Mouse (Mus musculus) embryonic stem cell, embryonic (primary cell): ENCODE measurements around the gene Bnipl.

Experiments
- CTCF ChIA-PET, 4 experiments: fragments of 300-600 bp in 2 of 4; fragments of 350-600 bp in 2 of 4; sonication (Branson Sonifier 250); formaldehyde crosslinking; loops; one replicate each; lab custom pipeline; 2022; ENCODE audit warnings: inconsistent platforms in 2 of 4; lab: Charles Lee
- POLR2A ChIA-PET, 4 experiments: fragments of 300-600 bp in 2 of 4; fragments of 350-600 bp in 2 of 4; sonication (Branson Sonifier 250); formaldehyde crosslinking; loops; one replicate each; lab custom pipeline; 2022; ENCODE audit warnings: antibody characterized with exemption in 4 of 4, inconsistent platforms in 1 of 4; lab: Charles Lee

Bnipl gene

GRCm38 (mm10) chr3:95250783-95251424 lies at the start of gene Bnipl:
TSS of gene Bnipl (minus strand) at chr3:95251193.
- ChIA-PET CTCF (interaction anchor here (0.6 to 1.4 kb wide), 6 partner anchors 10 to 254 kb away, joined by 3 to 5 read pairs (median 4); partner anchors contain the start of gene Gabpb2 (in 1 of the 4)), POLR2A (interaction anchor here (0.6 to 3.7 kb wide), 27 partner anchors 8 to 96 kb away, joined by 3 to 18 read pairs (median 5); partner anchors contain the start of genes Gm128 (in 3 of the 4), Gabpb2 (in 2 of the 4), Mllt11 (in 1 of the 4) and Prune1 (in 1 of the 4))

GRCm38 (mm10) chr3:95298018-95298417 lies 47.0 kb upstream of the Bnipl start:
- ChIA-PET POLR2A (interaction anchor here in 2 of 4 experiments (0.6 to 1.1 kb wide), 3 partner anchors 9 to 18 kb away, joined by 3 to 6 read pairs (median 3); partner anchors contain the start of gene Anxa9 (in 2 of the 2)), CTCF (no interaction called here)

DNA sequence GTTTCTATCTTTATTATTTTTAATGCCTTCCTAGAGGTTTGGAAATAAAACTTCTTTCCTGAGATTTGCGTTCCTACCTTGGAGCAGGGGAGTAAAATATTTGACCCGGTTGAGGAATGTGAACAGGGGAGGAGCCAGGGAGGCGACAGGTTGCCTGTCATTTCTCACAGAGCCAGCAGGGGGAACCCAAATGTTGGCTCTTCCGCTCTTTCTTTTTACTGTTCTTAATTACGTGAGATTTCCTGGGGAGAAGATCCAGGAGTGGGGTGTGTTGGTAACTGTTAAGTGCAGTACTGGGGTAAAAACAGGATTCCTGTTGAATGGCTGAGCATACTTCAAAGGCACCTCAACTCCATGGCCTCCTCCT lies 45.1 kb upstream of the Bnipl start:
- ChIA-PET CTCF (interaction anchor here in 2 of 4 experiments (1.0 to 2.0 kb wide), 9 partner anchors 10 to 154 kb away, joined by 3 to 7 read pairs (median 4); partner anchors contain the start of genes Anxa9 (in 1 of the 2), Mindy1 (in 1 of the 2), Prune1 (in 1 of the 2) and Tnfaip8l2 (in 1 of the 2)), POLR2A (interaction anchor here in 2 of 4 experiments (0.7 to 4.1 kb wide), 12 partner anchors 8 to 378 kb away, joined by 3 to 26 read pairs (median 5); partner anchors contain the start of genes Anxa9 (in 1 of the 2), Cers2 (in 1 of the 2), Gabpb2 (in 1 of the 2) and Mindy1 (in 1 of the 2))

GRCm38 (mm10) chr3:95295321-95296102 lies 44.5 kb upstream of the Bnipl start:
- POLR2A ChIA-PET = interaction anchor here in 3 of 4 experiments (0.5 to 4.1 kb wide), 20 partner anchors 9 to 379 kb away, joined by 3 to 26 read pairs (median 4); partner anchors contain the start of genes Cers2 (in 3 of the 3), Anxa9 (in 1 of the 3), Cdc42se1 (in 1 of the 3) and Mindy1 (in 1 of the 3)
- CTCF ChIA-PET = interaction anchor here in 3 of 4 experiments (0.5 to 2.0 kb wide), 12 partner anchors 9 to 153 kb away, joined by 3 to 6 read pairs (median 3); partner anchors contain the start of genes Anxa9 (in 1 of the 3), Mindy1 (in 1 of the 3), Prune1 (in 1 of the 3) and Tnfaip8l2 (in 1 of the 3)

DNA sequence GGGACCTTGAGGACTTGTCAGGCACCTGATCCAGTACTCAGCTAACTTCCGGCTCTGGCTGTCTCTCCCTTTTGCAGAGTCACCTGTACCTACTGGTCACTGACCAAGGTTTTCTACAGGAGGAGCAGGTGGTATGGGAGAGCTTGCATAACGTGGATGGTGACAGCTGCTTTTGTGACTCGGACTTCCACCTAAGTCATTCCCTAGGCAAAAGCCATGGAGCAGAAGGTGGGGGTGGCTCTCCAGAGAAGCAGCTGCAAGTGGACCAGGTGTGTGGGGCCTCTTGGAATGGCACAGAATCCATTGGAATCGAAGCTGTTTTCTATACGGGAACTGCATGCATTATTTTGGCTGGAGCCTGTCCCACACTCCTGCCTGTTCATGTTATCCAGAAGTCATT lies 43.7 kb upstream of the Bnipl start:
- ChIA-PET CTCF (interaction anchor here in 3 of 4 experiments (0.5 to 2.0 kb wide), 9 partner anchors 9 to 880 kb away, joined by 3 to 6 read pairs (median 3); partner anchors contain the start of genes Anxa9 (in 1 of the 3), Mindy1 (in 1 of the 3), Prune1 (in 1 of the 3) and Tnfaip8l2 (in 1 of the 3)), POLR2A (interaction anchor here in 3 of 4 experiments (0.5 to 4.1 kb wide), 24 partner anchors 8 to 380 kb away, joined by 3 to 26 read pairs (median 4); partner anchors contain the start of genes Cers2 (in 3 of the 3), Anxa9 (in 1 of the 3), Cdc42se1 (in 1 of the 3) and Prune1 (in 1 of the 3))

DNA sequence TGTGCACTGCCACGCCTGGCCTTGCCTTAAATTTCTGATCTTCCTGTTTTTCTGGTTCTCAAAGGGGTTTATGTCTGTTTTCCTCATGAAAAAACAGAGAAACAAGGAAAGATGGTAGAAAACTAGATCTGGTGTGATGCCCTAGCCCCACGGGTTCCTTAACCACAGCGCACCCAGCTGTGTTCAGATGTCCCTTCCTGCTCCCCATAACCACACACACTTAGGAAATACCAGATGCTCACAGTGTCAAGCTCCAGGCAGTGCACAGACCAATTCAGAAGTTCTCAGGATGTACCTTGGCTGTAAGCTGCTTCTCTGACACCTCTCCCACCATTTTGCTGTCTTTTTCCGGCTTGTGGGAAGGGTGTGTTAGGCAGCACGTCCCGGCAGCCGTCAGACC lies 43.3 kb upstream of the Bnipl start:
- ChIA-PET POLR2A (interaction anchor here in 3 of 4 experiments (0.5 to 4.1 kb wide), 19 partner anchors 8 to 184 kb away, joined by 3 to 26 read pairs (median 5); partner anchors contain the start of genes Cers2 (in 2 of the 3), Anxa9 (in 1 of the 3), Cdc42se1 (in 1 of the 3) and Prune1 (in 1 of the 3)), CTCF (interaction anchor here in 3 of 4 experiments (0.5 to 2.0 kb wide), 9 partner anchors 9 to 881 kb away, joined by 3 to 5 read pairs (median 3); partner anchors contain the start of genes Anxa9 (in 1 of the 3), Mindy1 (in 1 of the 3), Prune1 (in 1 of the 3) and Tnfaip8l2 (in 1 of the 3))

GRCm38 (mm10) chr3:95293537-95293936 lies 42.5 kb upstream of the Bnipl start:
- ChIA-PET CTCF (interaction anchor here in 2 of 4 experiments (0.6 to 1.2 kb wide), 6 partner anchors 10 to 76 kb away, joined by 3 to 4 read pairs (median 3); no protein-coding TSS in a partner anchor), POLR2A (interaction anchor here in 3 of 4 experiments (1.0 to 4.1 kb wide), 9 partner anchors 8 to 140 kb away, joined by 3 to 26 read pairs (median 7); partner anchors contain the start of genes Anxa9 (in 1 of the 3), Arnt (in 1 of the 3), Cers2 (in 1 of the 3) and Prune1 (in 1 of the 3))

DNA sequence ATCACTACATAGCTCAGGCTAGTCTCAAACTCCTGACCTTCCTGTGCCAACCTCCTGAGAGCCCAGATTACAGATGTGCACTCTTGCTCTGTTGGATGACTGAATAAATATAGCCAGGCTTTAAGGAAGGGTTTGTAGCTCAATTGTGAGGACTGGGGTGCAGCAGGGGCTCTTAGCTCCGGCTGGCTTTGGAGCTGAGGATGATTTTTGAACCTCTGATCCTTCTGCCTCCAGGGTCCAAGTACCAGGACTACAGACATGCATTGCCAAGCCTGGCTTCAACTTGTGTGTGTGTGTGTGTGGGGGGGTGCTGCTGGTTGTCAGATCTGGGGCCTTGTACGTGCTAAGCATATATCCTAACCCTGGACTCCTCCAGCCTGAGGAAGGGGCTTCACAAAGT lies 41.9 kb upstream of the Bnipl start:
- CTCF ChIA-PET = interaction anchor here (0.6 to 1.2 kb wide), 6 partner anchors 10 to 76 kb away, joined by 3 to 7 read pairs (median 3); no protein-coding TSS in a partner anchor
- POLR2A ChIA-PET = interaction anchor here in 3 of 4 experiments (0.6 to 4.1 kb wide), 14 partner anchors 8 to 742 kb away, joined by 3 to 26 read pairs (median 3); partner anchors contain the start of genes Anxa9 (in 2 of the 3), Arnt (in 1 of the 3), Mindy1 (in 1 of the 3) and Prune1 (in 1 of the 3)

DNA sequence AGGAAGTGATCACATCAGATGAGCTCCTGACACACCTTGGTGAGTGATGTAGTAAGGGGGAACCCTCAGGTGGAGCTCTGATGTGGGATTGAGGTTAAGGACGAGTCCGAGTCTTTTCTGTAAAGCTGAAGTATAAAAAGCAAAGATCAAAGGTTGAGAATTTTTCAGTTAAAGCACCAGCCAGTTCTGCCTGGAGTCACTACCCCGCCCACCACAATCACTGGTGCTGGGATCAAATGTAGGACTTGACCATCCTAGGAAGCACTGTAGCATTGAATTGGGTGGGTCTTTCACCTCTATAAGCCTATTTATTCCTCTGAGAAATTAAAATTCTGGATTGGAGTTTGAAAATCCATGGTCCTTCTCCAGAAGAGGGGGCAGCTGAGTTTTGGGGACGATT lies 40.0 kb upstream of the Bnipl start:
- ChIA-PET POLR2A (interaction anchor here in 3 of 4 experiments (0.7 to 2.5 kb wide), 27 partner anchors 9 to 660 kb away, joined by 3 to 13 read pairs (median 4); partner anchors contain the start of genes Mindy1 (in 3 of the 3), Prune1 (in 3 of the 3), Anxa9 (in 2 of the 3) and Arnt (in 1 of the 3)), CTCF (interaction anchor here in 3 of 4 experiments (0.7 to 2.0 kb wide), 5 partner anchors 9 to 290 kb away, joined by 3 to 7 read pairs (median 3); partner anchors contain the start of gene Prune1 (in 2 of the 3))

GRCm38 (mm10) chr3:95290156-95290555 lies 39.2 kb upstream of the Bnipl start:
- ChIA-PET POLR2A (interaction anchor here in 3 of 4 experiments (0.5 to 6.6 kb wide), 30 partner anchors 8 to 385 kb away, joined by 3 to 36 read pairs (median 4); partner anchors contain the start of genes Mindy1 (in 3 of the 3), Prune1 (in 3 of the 3), Anxa9 (in 2 of the 3) and Arnt (in 1 of the 3)), CTCF (interaction anchor here in 3 of 4 experiments (1.4 to 2.0 kb wide), 4 partner anchors 8 to 21 kb away, joined by 3 to 7 read pairs (median 5); partner anchors contain the start of gene Prune1 (in 2 of the 3))

GRCm38 (mm10) chr3:95289419-95289818 lies 38.4 kb upstream of the Bnipl start:
- CTCF ChIA-PET = interaction anchor here in 3 of 4 experiments (0.5 to 2.0 kb wide), 4 partner anchors 7 to 76 kb away, joined by 3 to 7 read pairs (median 6); partner anchors contain the start of gene Prune1 (in 1 of the 3)
- POLR2A ChIA-PET = interaction anchor here in 2 of 4 experiments (0.5 to 6.6 kb wide), 10 partner anchors 8 to 386 kb away, joined by 3 to 36 read pairs (median 4); partner anchors contain the start of genes Prune1 (in 2 of the 2), Mindy1 (in 1 of the 2) and Mllt11 (in 1 of the 2)

- CTCF ChIA-PET = interaction anchor here in 1 of 4 experiments (1.2 kb wide), 1 partner anchor 23 kb away, joined by 4 read pairs; no protein-coding TSS in a partner anchor
- POLR2A ChIA-PET = interaction anchor here in 3 of 4 experiments (0.6 to 6.6 kb wide), 9 partner anchors 9 to 111 kb away, joined by 3 to 36 read pairs (median 3); partner anchors contain the start of genes Anxa9 (in 1 of the 3) and Gabpb2 (in 1 of the 3)
These were observed 36.5 kb upstream of the Bnipl start for GRCm38 (mm10) chr3:95287541-95287940.

- CTCF ChIA-PET = interaction anchor here in 2 of 4 experiments (0.9 to 1.1 kb wide), 2 partner anchors 24 to 69 kb away, joined by 3 read pairs; partner anchors contain the start of gene Gabpb2 (in 1 of the 2)
- POLR2A ChIA-PET = interaction anchor here in 3 of 4 experiments (0.6 to 6.6 kb wide), 16 partner anchors 8 to 596 kb away, joined by 3 to 36 read pairs (median 4); partner anchors contain the start of genes Cers2 (in 1 of the 3), Ciart (in 1 of the 3) and Gabpb2 (in 1 of the 3)
These were observed 35.5 kb upstream of the Bnipl start for GRCm38 (mm10) chr3:95286510-95286909.

DNA sequence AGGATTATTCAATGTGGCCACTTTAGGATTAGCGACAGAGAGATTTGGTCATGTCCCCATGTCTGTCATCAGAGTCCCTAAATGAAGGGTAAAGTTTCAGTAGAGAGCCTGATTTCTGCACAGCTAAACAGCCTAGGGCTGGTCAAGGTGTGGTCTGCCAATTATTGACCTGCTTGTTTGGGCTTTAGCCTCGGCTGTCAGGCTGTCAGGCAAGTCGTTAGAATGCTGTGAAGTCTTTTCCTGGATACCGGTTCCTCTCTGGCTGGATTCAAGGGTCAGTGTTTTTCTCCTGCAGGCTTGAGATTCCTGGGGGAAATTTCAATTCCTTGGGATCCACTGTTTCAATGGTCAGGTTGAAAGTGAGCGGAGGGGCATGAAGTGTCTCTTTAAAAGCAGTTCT lies 35.0 kb upstream of the Bnipl start:
- CTCF ChIA-PET = interaction anchor here (0.5 to 1.1 kb wide), 5 partner anchors 9 to 228 kb away, joined by 3 to 7 read pairs (median 4); partner anchors contain the start of gene Gabpb2 (in 1 of the 4)
- POLR2A ChIA-PET = interaction anchor here (0.6 to 6.6 kb wide), 17 partner anchors 9 to 585 kb away, joined by 3 to 36 read pairs (median 4); partner anchors contain the start of genes Cers2 (in 1 of the 4), Gabpb2 (in 1 of the 4) and Mrps21 (in 1 of the 4)

GRCm38 (mm10) chr3:95285390-95285789 lies 34.4 kb upstream of the Bnipl start:
- POLR2A ChIA-PET = interaction anchor here (0.6 to 6.6 kb wide), 17 partner anchors 9 to 665 kb away, joined by 3 to 51 read pairs (median 4); partner anchors contain the start of genes Cers2 (in 2 of the 4), Cdc42se1 (in 1 of the 4), Gabpb2 (in 1 of the 4) and Mllt11 (in 1 of the 4)
- CTCF ChIA-PET = interaction anchor here in 2 of 4 experiments (0.7 to 1.0 kb wide), 2 partner anchors 10 to 87 kb away, joined by 4 to 7 read pairs; no protein-coding TSS in a partner anchor
